Mouse (Mus musculus): ENCODE measurements around the gene Usp37. TPM values are rescaled to one million over a fixed set of nuclear protein-coding genes. Genes with fewer than 3 reads are reported as not detected.
"Not testable (repeated sequence)": the region's sequence is repeated elsewhere in the genome, so short reads cannot be mapped to it uniquely, and the experiment has no call there.

Gene Usp37
- polyA plus RNA-seq, 1 experiment from 2014 or later, result 24.7 TPM

GRCm38 (mm10) chr1:74528589-74528988 is 15.5 kb downstream of the Usp37 start:
- H3K9ac ChIP-seq, result no peak overlapping the region
- H3K4me2 ChIP-seq, result no peak overlapping the region
- peaks cover 89% of the 10 kb centered on the region for H3K36me3 ChIP-seq
- no peaks in the 10 kb centered on the region for H3K27me3 ChIP-seq (replicated peaks)
- no peak for ATAC-seq (ENCODE audit: insufficient number of reproducible peaks, low FRiP score)
- H3K9me3 ChIP-seq (replicated peaks), result no peaks in the 10 kb centered on the region
- no peak overlapping the region for H3K27ac ChIP-seq (ENCODE audit: poor library complexity, severe bottlenecking)
- 92% methylated on average over 7 of the region's 7 CpGs for WGBS
- H3K4me1 ChIP-seq (replicated peaks), result no peaks in the 10 kb centered on the region
- no peak overlapping the region for H3K4me3 ChIP-seq

GRCm38 (mm10) chr1:74524746-74525145 is 19.3 kb downstream of the Usp37 start:
- WGBS, result 92% methylated on average over 4 of the region's 4 CpGs
- no peak overlapping the region for H3K4me3 ChIP-seq
- H3K36me3 ChIP-seq, result peaks cover 88% of the 10 kb centered on the region
- H3K27ac ChIP-seq (ENCODE audit: poor library complexity, severe bottlenecking), result no peak overlapping the region
- H3K27me3 ChIP-seq (replicated peaks), result no peaks in the 10 kb centered on the region
- H3K9ac ChIP-seq, result no peak overlapping the region
- no peak for ATAC-seq (ENCODE audit: insufficient number of reproducible peaks, low FRiP score)
- H3K4me1 ChIP-seq (replicated peaks), result no peaks in the 10 kb centered on the region
- no peaks in the 10 kb centered on the region for H3K9me3 ChIP-seq (replicated peaks)
- H3K4me2 ChIP-seq, result no peak overlapping the region

GRCm38 (mm10) chr1:74519875-74520274 is 24.2 kb downstream of the Usp37 start:
- Histone ChIP-seq H3K4me1 (replicated peaks) (no peaks in the 10 kb centered on the region), H3K36me3 (peaks cover 59% of the 10 kb centered on the region), H3K27me3 (replicated peaks) (no peaks in the 10 kb centered on the region), H3K9me3 (replicated peaks) (no peaks in the 10 kb centered on the region), H3K4me3 (no peak overlapping the region), H3K4me2 (no peak overlapping the region), H3K9ac (no peak overlapping the region), H3K27ac (ENCODE audit: poor library complexity, severe bottlenecking) (no peak overlapping the region)
- no peak for ATAC-seq (ENCODE audit: insufficient number of reproducible peaks, low FRiP score)

- H3K4me2 ChIP-seq; H3K9me3 ChIP-seq (replicated peaks); H3K9ac ChIP-seq; H3K27me3 ChIP-seq (replicated peaks); ATAC-seq (ENCODE audit: insufficient number of reproducible peaks, low FRiP score); H3K27ac ChIP-seq (ENCODE audit: poor library complexity, severe bottlenecking); H3K4me3 ChIP-seq: not testable (repeated sequence)
- Histone ChIP-seq H3K4me1 (replicated peaks) (peaks cover 13% of the 10 kb centered on the region), H3K36me3 (peaks cover 34% of the 10 kb centered on the region)
- 88% methylated on average over 1 of the region's 1 CpGs for WGBS
These were observed 31.1 kb downstream of the Usp37 start for GRCm38 (mm10) chr1:74512999-74513398.

GRCm38 (mm10) chr1:74511306-74511705 is 32.8 kb downstream of the Usp37 start:
- Histone ChIP-seq H3K9me3 (replicated peaks) (no peaks in the 10 kb centered on the region), H3K27me3 (replicated peaks) (no peaks in the 10 kb centered on the region), H3K36me3 (peaks cover 33% of the 10 kb centered on the region), H3K9ac (no peak overlapping the region), H3K27ac (ENCODE audit: poor library complexity, severe bottlenecking) (no peak overlapping the region), H3K4me3 (no peak overlapping the region), H3K4me1 (replicated peaks) (peaks cover 25% of the 10 kb centered on the region), H3K4me2 (no peak overlapping the region)
- WGBS, result 96% methylated on average over 5 of the region's 5 CpGs
- ATAC-seq (ENCODE audit: insufficient number of reproducible peaks, low FRiP score), result no peak

- ATAC-seq (ENCODE audit: insufficient number of reproducible peaks, low FRiP score), result no peak
- Histone ChIP-seq H3K27ac (ENCODE audit: poor library complexity, severe bottlenecking) (no peak overlapping the region), H3K27me3 (replicated peaks) (no peaks in the 10 kb centered on the region), H3K4me3 (0 out of 2 replicates have a peak overlapping the region, but pooled peaks have one; percentile 73), H3K4me1 (replicated peaks) (peaks cover 22% of the 10 kb centered on the region), H3K4me2 (peak overlapping the region; percentile 82), H3K9ac (0 out of 2 replicates have a peak overlapping the region, but pooled peaks have one; percentile 80), H3K9me3 (replicated peaks) (no peaks in the 10 kb centered on the region), H3K36me3 (peaks cover 17% of the 10 kb centered on the region)
- 92% methylated on average over 2 of the region's 2 CpGs for WGBS
These were observed 36.3 kb downstream of the Usp37 start for GRCm38 (mm10) chr1:74507780-74508179.

- Histone ChIP-seq H3K27me3 (replicated peaks) (no peaks in the 10 kb centered on the region), H3K9me3 (replicated peaks) (no peaks in the 10 kb centered on the region), H3K27ac (ENCODE audit: poor library complexity, severe bottlenecking) (peak overlapping the region; percentile 84), H3K4me3 (peak overlapping the region; percentile 73), H3K4me2 (peak overlapping the region; percentile 82), H3K4me1 (replicated peaks) (peaks cover 22% of the 10 kb centered on the region), H3K36me3 (peaks cover 13% of the 10 kb centered on the region), H3K9ac (peak overlapping the region; percentile 80)
- peak; percentile 9 for ATAC-seq (ENCODE audit: insufficient number of reproducible peaks, low FRiP score)
- WGBS, result under 1% methylated on average over 34 of the region's 34 CpGs
These were observed 37.6 kb downstream of the Usp37 start for GRCm38 (mm10) chr1:74506471-74506881.

- H3K9ac ChIP-seq, result peak within 1 kb of the TSS; percentile 83
- peak within 1 kb of the TSS; percentile 82 for H3K4me2 ChIP-seq
- H3K36me3 ChIP-seq, result 0 out of 2 replicates have a peak, but pooled peaks cover 9% of the 10 kb centered on the region
- no peaks in the 10 kb centered on the region for H3K9me3 ChIP-seq (replicated peaks)
- peak within 1 kb of the TSS; percentile 84 for H3K27ac ChIP-seq (ENCODE audit: poor library complexity, severe bottlenecking)
- peak within 1 kb of the TSS; percentile 73 for H3K4me3 ChIP-seq
- WGBS, result under 1% methylated on average over 64 of the region's 64 CpGs
- H3K27me3 ChIP-seq (replicated peaks), result no peaks in the 10 kb centered on the region
- ATAC-seq (ENCODE audit: insufficient number of reproducible peaks, low FRiP score), result peak; percentile 100
- H3K4me1 ChIP-seq (replicated peaks), result peaks cover 22% of the 10 kb centered on the region
These were observed 38.2 kb downstream of the Usp37 start, which contains the start of gene Cnot9 for GRCm38 (mm10) chr1:74505721-74506464. Cnot9 (plus strand) TSS chr1:74506058.

- peak overlapping the region; percentile 83 for H3K9ac ChIP-seq
- peak; percentile 56 for ATAC-seq (ENCODE audit: insufficient number of reproducible peaks, low FRiP score)
- H3K4me2 ChIP-seq, result peak overlapping the region; percentile 82
- under 1% methylated on average over 22 of the region's 22 CpGs for WGBS
- H3K4me3 ChIP-seq, result peak overlapping the region; percentile 73
- no peaks in the 10 kb centered on the region for H3K27me3 ChIP-seq (replicated peaks)
- 0 out of 2 replicates have a peak, but pooled peaks cover 9% of the 10 kb centered on the region for H3K36me3 ChIP-seq
- peak overlapping the region; percentile 69 for H3K27ac ChIP-seq (ENCODE audit: poor library complexity, severe bottlenecking)
- H3K9me3 ChIP-seq (replicated peaks), result no peaks in the 10 kb centered on the region
- peaks cover 22% of the 10 kb centered on the region for H3K4me1 ChIP-seq (replicated peaks)
These were observed 38.7 kb downstream of the Usp37 start for GRCm38 (mm10) chr1:74505393-74505720.

GRCm38 (mm10) chr1:74501106-74501505 is 43.0 kb downstream of the Usp37 start:
- no peaks in the 10 kb centered on the region for H3K9me3 ChIP-seq (replicated peaks)
- ATAC-seq (ENCODE audit: insufficient number of reproducible peaks, low FRiP score), result no peak
- H3K27ac ChIP-seq (ENCODE audit: poor library complexity, severe bottlenecking), result no peak overlapping the region
- no peaks in the 10 kb centered on the region for H3K27me3 ChIP-seq (replicated peaks)
- 86% methylated on average over 1 of the region's 1 CpGs for WGBS
- no peak overlapping the region for H3K9ac ChIP-seq
- peaks cover 9% of the 10 kb centered on the region; the same call in 1 of the 2 replicates for H3K36me3 ChIP-seq
- H3K4me3 ChIP-seq, result no peak overlapping the region
- no peak overlapping the region for H3K4me2 ChIP-seq
- H3K4me1 ChIP-seq (replicated peaks), result peaks cover 2% of the 10 kb centered on the region; the same call in 1 of the 2 replicates

GRCm38 (mm10) chr1:74485792-74486191 is 58.3 kb downstream of the Usp37 start:
- no peak overlapping the region for H3K27ac ChIP-seq (ENCODE audit: poor library complexity, severe bottlenecking)
- H3K4me2 ChIP-seq, result no peak overlapping the region
- ATAC-seq (ENCODE audit: insufficient number of reproducible peaks, low FRiP score), result no peak
- no peak overlapping the region for H3K4me3 ChIP-seq
- 87% methylated on average over 5 of the region's 5 CpGs for WGBS
- no peak overlapping the region for H3K9ac ChIP-seq
- no peaks in the 10 kb centered on the region for H3K27me3 ChIP-seq (replicated peaks)
- peaks cover 65% of the 10 kb centered on the region for H3K36me3 ChIP-seq
- H3K9me3 ChIP-seq (replicated peaks), result no peaks in the 10 kb centered on the region
- no peaks in the 10 kb centered on the region for H3K4me1 ChIP-seq (replicated peaks)
